Mouse (Mus musculus): ENCODE data around the gene Grn.
"Not testable (repeated sequence)": the region's sequence is repeated elsewhere in the genome, so short reads cannot be mapped to it uniquely, and the experiment has no call there.

The Grn gene

GRCm38 (mm10) chr11:102430121-102431017 lies at the start of gene Grn:
Gene Grn, plus strand, starts transcription at chr11:102430315.
- peak; percentile 83 for DNase-seq (ENCODE audit: low read depth, low spot score)

GRCm38 (mm10) chr11:102381341-102382100 lies 48.6 kb upstream of the Grn start:
- DNase-seq (ENCODE audit: low read depth, low spot score) = no peak

- no peak for DNase-seq (ENCODE audit: low read depth, low spot score)
Observed at GRCm38 (mm10) chr11:102382794-102383193, 47.3 kb upstream of the Grn start.

- no peak for DNase-seq (ENCODE audit: low read depth, low spot score)
Observed at GRCm38 (mm10) chr11:102383365-102384136, 46.6 kb upstream of the Grn start.

GRCm38 (mm10) chr11:102384418-102384817 lies 45.7 kb upstream of the Grn start:
- no peak for DNase-seq (ENCODE audit: low read depth, low spot score)

- DNase-seq (ENCODE audit: low read depth, low spot score) = no peak
Observed at GRCm38 (mm10) chr11:102385075-102385474, 45.0 kb upstream of the Grn start.

- no peak for DNase-seq (ENCODE audit: low read depth, low spot score)
Observed at GRCm38 (mm10) chr11:102386121-102386520, 44.0 kb upstream of the Grn start.

- not testable (repeated sequence) for DNase-seq (ENCODE audit: low read depth, low spot score)
Observed at GRCm38 (mm10) chr11:102389436-102389835, 40.7 kb upstream of the Grn start.

GRCm38 (mm10) chr11:102392441-102393237 lies 37.5 kb upstream of the Grn start:
- DNase-seq (ENCODE audit: low read depth, low spot score) = no peak

GRCm38 (mm10) chr11:102393238-102393634 lies 36.9 kb upstream of the Grn start, which contains the start of gene Rundc3a:
Gene Rundc3a, plus strand, starts transcription at chr11:102393403.
- peak; percentile 88 for DNase-seq (ENCODE audit: low read depth, low spot score)

GRCm38 (mm10) chr11:102393719-102394420 lies 36.2 kb upstream of the Grn start:
- DNase-seq (ENCODE audit: low read depth, low spot score) = peak; percentile 37

GRCm38 (mm10) chr11:102394421-102395124 lies 35.5 kb upstream of the Grn start:
- no peak for DNase-seq (ENCODE audit: low read depth, low spot score)

- DNase-seq (ENCODE audit: low read depth, low spot score) = no peak
Observed at GRCm38 (mm10) chr11:102395250-102395649, 34.9 kb upstream of the Grn start.

GRCm38 (mm10) chr11:102396263-102396662 lies 33.9 kb upstream of the Grn start:
- DNase-seq (ENCODE audit: low read depth, low spot score) = no peak

- DNase-seq (ENCODE audit: low read depth, low spot score) = no peak
Observed at GRCm38 (mm10) chr11:102396671-102397141, 33.4 kb upstream of the Grn start.

- no peak for DNase-seq (ENCODE audit: low read depth, low spot score)
Observed at GRCm38 (mm10) chr11:102398007-102398825, 31.9 kb upstream of the Grn start.

- no peak for DNase-seq (ENCODE audit: low read depth, low spot score)
Observed at GRCm38 (mm10) chr11:102399107-102399506, 31.0 kb upstream of the Grn start.

GRCm38 (mm10) chr11:102399610-102400072 lies 30.5 kb upstream of the Grn start:
- DNase-seq (ENCODE audit: low read depth, low spot score) = no peak
